Mouse (Mus musculus) A20 (cell line): ENCODE measurements at regions not wholly inside any gene's neighbourhood (a gene's known extent, or its start where the extent isn't known, plus 50 kb on each side); places are given as distances from the start of the nearest gene placed in this dataset.
A peak's percentile ranks its signal among the peaks of the same experiment; 100 is the strongest.

Experiments used
- DNase-seq: peaks from one replicate; pipeline ENCODE4 v3.0.0-alpha.2; 2011; ENCODE audit warnings: low read depth, low spot score

DNA sequence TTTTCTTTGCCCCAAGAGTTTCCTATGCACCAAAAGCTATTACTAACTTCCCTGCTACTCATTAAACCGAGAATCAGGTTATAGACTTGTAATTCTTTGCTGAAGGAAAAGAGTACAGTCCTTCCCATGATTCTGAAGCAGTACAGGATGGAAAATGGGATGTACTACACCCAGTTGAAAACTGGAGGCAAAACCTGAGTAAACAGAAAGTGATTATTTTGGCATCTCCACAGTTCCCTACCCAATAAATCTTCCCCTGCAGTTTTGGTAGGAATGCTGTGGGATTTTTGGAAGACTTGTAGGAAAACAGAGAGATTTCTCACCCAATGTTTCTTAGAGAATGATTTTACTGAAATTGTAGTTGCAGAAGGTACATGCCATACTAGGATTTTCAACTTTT is 268.5 kb downstream of the Dio2 start:
- no peak for DNase-seq

DNA sequence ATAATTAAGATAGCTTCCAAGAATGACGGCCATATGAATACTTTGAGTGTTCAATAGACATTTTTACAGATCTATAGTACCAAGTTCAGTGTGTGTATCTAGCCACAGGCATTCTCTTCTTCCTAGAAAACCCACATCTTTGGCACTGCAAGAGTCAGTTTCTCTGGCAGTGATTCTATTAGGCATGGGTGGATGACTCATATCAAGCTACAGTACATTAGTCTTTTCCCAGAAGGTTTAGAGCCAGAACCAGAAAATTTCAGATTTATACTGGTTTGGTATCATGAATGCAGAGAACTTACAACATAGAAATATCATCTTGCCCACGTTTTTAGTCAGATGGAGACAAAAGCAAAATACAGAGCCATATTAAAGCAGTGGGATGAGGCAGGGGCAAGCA is 278.1 kb downstream of the Dio2 start:
- no peak for DNase-seq

DNA sequence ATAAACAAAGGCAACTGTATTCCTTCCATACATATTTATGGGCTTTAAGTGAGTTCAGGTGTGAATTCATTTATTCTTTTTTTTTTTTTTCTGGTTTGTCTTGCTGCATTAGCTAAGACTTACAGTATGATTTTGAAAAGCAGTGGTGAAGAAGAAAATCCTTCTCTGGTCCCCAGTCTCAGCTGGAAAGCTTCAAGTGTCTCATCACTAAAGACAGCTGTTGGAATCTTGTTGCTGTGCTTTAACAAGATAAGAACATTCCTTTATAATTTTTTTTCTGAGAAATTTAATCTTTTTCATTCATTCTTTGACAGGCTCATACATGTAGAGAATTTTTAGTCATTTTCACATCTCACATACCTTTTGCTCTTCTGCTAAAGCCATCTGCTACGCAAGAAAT is 297.6 kb downstream of the Dio2 start:
- no peak for DNase-seq

DNA sequence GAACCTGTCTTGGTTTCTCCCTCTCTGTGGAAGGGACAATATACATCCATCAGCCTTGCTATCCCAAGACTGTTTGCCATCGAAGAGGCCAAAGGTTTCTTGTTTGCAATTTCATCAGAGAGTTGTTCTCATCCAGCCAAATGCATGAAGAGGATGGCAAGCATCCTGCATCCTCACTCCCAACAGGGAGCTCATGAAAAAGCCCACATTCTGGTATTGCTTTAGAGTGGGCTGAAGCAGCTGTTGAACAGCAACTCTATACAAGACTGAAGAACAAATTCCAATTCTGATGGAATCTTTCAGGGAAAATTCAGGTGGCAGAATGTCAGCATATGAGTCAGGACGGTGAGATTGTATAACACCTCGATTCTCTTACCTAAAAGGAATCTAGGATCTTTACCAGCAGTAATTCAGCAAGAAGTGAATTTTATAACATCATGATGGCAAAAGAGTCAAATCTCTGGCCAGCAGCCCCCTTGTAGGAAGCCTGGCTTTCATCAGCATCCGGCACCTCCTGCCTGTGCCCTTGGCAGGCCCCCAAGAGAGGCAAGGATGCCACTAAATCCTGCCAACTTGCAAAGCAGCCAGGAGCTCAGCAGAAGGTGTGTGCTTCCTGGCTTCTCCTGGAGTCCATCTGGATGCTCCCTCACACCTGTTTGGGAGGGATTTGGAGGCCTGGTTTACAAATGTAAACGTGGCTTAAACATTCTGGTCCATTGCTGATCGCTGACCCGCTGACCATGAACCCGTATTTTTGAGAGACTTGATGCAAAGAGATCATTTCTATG is 312.8 kb downstream of the Dio2 start:
- DNase-seq: no peak

DNA sequence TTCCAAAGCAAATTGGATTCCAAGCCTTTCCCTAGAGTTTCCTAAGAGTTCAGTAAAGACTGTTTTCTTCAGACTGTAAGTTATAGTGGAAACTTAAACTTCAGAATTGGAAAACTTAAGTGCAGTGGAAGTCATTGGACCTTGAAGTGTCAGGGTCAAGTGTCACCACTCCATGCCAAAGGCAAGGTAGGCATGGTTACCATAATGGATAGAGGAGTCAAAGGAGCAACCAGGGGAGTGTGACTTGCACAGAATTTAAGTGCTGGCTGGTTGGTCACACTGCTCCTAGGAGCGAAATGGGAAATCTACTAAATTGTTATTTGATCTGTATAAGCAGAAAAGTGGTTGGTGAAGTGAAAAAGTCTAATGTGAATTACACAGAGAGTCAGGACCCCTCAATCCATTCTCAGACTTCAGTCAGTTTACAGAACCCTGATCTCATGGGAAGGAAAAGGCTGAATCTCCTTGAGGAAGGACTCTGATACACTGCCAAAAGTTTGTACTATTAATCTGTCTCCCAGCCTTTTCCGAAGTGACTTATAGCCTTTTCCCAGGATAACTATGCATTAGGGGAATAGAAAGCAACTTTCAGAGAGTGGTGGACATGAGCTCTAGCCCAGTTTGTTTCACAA is 320.5 kb downstream of the Dio2 start:
- no peak for DNase-seq

DNA sequence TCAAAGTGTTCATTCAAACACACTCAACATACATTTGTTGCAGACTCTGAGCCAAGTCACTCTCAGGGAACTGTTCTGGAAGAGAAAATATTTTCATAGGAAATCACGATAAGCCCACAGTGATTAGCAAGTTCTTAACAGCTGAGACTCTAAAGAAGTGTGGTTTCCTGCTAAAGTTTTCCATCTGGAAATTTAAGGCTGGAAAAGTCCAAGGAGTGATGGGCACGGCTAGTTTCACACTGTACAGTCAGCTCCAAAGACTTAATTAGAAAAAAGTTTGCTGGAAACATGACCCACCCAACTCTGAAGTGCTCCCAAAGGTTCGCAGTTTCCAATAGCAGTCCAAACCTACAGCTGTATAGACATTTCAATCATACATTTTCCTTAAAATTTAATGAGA is 329.5 kb downstream of the Dio2 start:
- DNase-seq: no peak

DNA sequence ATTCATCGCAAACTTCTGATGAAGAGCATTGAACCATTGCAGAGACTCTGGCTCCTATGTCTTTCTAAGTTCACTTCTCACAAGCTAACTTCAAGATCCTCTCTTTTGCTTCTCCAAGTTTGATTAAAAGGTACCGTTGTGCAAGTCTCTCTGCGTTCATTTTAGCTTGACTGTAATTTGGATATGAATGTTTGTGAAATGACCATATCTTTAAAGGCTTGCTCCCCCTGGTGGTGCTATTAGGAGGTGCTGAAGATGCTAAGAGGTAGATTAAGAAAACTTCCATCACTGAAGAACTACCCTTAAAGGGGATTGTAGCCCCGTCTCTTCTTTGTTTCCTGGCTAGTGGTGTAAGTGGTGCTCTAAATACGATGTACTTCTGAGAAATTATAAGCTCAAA is 339.7 kb downstream of the Dio2 start:
- DNase-seq: peak; percentile 2
